Mouse (Mus musculus) neural tube, embryonic 11.5 days (tissue): Measurements from ENCODE around the gene Hal. TPM values are rescaled to one million over a fixed set of nuclear protein-coding genes. Genes with fewer than 3 reads are reported as not detected.
A peak's percentile ranks its signal among the peaks of the same experiment; 100 is the strongest.

Experiments used
- ATAC-seq: fragments of 200-750 bp; cut with Nextera tagmentation; 2 replicates; pipeline ENCODE4 v1.8.0; 2017; ENCODE audit warnings: moderate number of reproducible peaks, mild to moderate bottlenecking, moderate TSS enrichment, moderate library complexity; ENCODE audit not compliant: insufficient read depth, low FRiP score, low TSS enrichment
- DNase-seq: peaks from one replicate; pipeline ENCODE4 v3.0.0-alpha.2; 2015; ENCODE audit warnings: low spot score
- H3K27ac ChIP-seq: fragments of 300-500 bp; sonication (generic); 2 replicates; pipeline ENCODE4 v1.5.1; 2014; ENCODE audit warnings: low read depth, mild to moderate bottlenecking, low read length
- H3K27me3 ChIP-seq: fragments of 300-500 bp; sonication (generic); 2 replicates; pipeline ENCODE4 v1.6.1; 2014; ENCODE audit warnings: mild to moderate bottlenecking, low read length, mixed read lengths; ENCODE audit not compliant: control insufficient read depth, insufficient read depth
- H3K36me3 ChIP-seq: fragments of 300-500 bp; sonication (generic); 2 replicates; pipeline ENCODE4 v1.6.1; 2014; ENCODE audit warnings: mild to moderate bottlenecking, low read length, moderate library complexity, mixed read lengths; ENCODE audit not compliant: control insufficient read depth, insufficient read depth
- H3K4me1 ChIP-seq: fragments of 300-500 bp; sonication (generic); 2 replicates; pipeline ENCODE4 v1.6.1; 2014; ENCODE audit warnings: low read length, mixed read lengths; ENCODE audit not compliant: control insufficient read depth, insufficient read depth
- H3K4me2 ChIP-seq: fragments of 300-500 bp; sonication (generic); 2 replicates; pipeline ENCODE4 v1.6.1; 2014; ENCODE audit warnings: low read depth, mild to moderate bottlenecking, moderate library complexity
- H3K4me3 ChIP-seq: fragments of 300-500 bp; sonication (generic); 2 replicates; pipeline ENCODE4 v1.5.1; 2014; ENCODE audit warnings: low read depth, low read length
- H3K9ac ChIP-seq: fragments of 300-500 bp; sonication (generic); 2 replicates; pipeline ENCODE4 v1.6.1; 2014; ENCODE audit warnings: mild to moderate bottlenecking, low read length
- H3K9me3 ChIP-seq: fragments of 300-500 bp; sonication (generic); 2 replicates; pipeline ENCODE4 v1.6.1; 2016; ENCODE audit warnings: low read length; ENCODE audit not compliant: control insufficient read depth
- WGBS: fragments of 180-500 bp; shearing (Covaris S2); extraction: QIAGEN DNeasy Blood & Tissue Kit; methylation state at CpG from one replicate; pipeline ENCODE4 v1.1.7; 2014; 5-methylcytosine and 5-hydroxymethylcytosine counted together
- polyA plus RNA-seq: library from polyadenylated mRNA; unstranded; fragments of >200 nt; fragmentation: Nextera tagmentation; extraction: Ambion mirVana; gene quantifications from 2 replicates; pipeline ENCODE4 v1.2.1, GENCODE M21; 2014

Hal gene
- 0.12 TPM in 1 of 2 replicates, not detected in the other for polyA plus RNA-seq

DNA sequence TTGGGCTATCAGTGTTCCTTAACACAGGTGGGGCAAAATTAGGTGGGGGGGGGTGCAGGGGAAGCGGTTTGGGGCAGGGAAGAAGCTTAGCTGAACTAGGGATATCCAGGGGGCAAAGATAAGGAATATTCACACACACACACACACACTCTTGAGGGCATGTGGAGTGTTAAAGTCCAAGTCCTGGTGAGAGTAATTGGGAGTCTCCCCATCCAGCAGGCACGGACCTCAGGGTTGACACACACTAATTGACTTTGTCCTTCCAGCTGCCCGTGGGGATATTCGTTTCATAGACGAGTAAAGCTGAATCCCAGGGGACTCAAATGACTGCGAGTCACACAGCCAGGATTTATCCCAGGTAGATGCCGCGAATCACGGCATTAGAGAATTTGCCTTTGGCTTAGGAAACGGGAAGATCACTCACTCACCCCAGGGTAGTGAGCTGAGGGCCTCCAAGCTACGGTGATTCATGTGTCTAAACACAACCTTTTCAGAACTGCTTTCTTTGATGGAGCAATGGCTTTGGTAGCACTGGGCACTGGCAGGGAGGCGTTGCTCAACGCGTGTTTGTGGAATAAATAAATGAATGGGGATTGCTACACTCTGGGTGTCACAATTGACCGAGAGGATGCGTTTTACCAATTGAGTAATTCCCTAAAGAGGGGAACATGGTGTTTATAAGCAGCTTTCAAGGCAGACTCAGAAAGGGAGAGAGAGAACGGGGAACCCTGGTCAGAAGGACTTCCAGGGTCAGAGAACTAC is at the start of gene Hal:
Hal (plus strand) TSS at position 703 of the 762 bp plus-strand sequence.
- ATAC-seq = no peak
- Histone ChIP-seq H3K27ac (no peak within 1 kb of the TSS), H3K4me3 (no peak within 1 kb of the TSS), H3K4me2 (no peak within 1 kb of the TSS), H3K9me3 (no peaks in the 10 kb centered on the region), H3K27me3 (no peaks in the 10 kb centered on the region), H3K9ac (no peak within 1 kb of the TSS), H3K36me3 (no peaks in the 10 kb centered on the region), H3K4me1 (no peaks in the 10 kb centered on the region)
- DNase-seq = no peak
- 73% methylated on average over 17 of the region's 17 CpGs for WGBS

DNA sequence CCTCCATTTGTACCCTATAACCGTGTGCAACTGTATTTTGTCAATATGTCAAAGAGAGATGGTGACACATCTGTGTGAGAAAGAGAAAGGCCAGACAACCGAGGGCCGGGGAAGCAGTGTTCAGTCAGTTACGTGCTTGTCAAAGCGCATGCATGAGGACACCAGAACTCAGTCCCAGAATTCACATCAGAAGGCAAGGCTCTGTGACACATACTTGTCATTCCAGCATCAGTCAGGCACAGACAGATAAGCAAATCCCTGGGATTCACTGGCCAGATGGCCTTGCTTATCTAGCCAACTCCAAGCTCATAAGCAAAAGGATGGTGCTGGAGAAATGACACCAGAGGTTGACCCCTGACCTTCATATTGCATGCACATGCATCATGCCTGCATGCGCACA is 47.1 kb upstream of the Hal start:
- Histone ChIP-seq H3K27ac (no peak overlapping the region), H3K9me3 (no peaks in the 10 kb centered on the region), H3K4me1 (no peaks in the 10 kb centered on the region), H3K9ac (no peak overlapping the region), H3K27me3 (no peaks in the 10 kb centered on the region), H3K4me2 (no peak overlapping the region), H3K36me3 (no peaks in the 10 kb centered on the region), H3K4me3 (no peak overlapping the region)
- 92% methylated on average over 6 of the region's 6 CpGs for WGBS
- DNase-seq = no peak
- ATAC-seq = no peak

DNA sequence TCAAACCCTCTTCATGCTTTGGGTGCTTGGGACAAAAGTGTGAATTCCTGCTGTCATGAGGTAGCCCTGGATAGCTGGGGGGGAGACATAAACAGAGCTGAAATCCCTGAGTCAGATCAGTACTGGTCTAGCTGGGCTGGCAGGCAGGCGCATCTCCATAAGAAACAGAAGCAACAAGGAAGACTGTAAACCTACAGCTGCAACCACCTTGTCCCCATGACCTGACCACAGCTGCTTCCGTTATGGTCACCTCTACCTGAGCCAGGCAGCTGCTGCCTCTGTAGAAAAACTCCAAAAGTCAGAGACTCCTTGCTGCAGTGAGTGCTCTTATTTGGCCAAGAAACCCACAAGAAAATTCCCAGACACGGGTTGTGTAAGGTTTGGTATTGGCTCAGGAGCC is 46.4 kb upstream of the Hal start:
- DNase-seq (no peak), ATAC-seq (no peak)
- Histone ChIP-seq H3K27me3 (no peaks in the 10 kb centered on the region), H3K4me2 (no peak overlapping the region), H3K27ac (no peak overlapping the region), H3K9ac (no peak overlapping the region), H3K36me3 (no peaks in the 10 kb centered on the region), H3K9me3 (no peaks in the 10 kb centered on the region), H3K4me1 (no peaks in the 10 kb centered on the region), H3K4me3 (no peak overlapping the region)
- 83% methylated on average over 3 of the region's 3 CpGs for WGBS

DNA sequence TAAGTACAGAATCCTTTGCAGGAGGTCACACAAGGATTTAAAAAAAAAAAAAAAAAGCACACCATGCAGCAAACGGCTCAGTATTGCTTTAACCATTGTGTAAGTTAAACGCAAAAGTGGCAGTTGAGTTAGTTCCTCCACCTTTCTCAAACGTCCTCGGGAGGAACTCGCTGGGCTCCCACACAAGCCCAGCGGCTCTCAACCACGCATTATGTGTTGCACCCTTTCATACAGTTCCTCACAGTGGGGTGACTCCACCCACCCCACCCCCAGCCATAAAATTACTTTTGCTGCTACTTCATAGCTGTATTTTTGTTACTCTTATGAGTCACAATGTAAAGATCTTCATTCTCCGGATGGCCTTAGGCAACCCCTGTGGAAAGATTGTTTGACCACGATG is 44.2 kb upstream of the Hal start:
- Histone ChIP-seq H3K27ac (no peak overlapping the region), H3K9me3 (no peaks in the 10 kb centered on the region), H3K4me3 (no peak overlapping the region), H3K36me3 (no peaks in the 10 kb centered on the region), H3K9ac (no peak overlapping the region), H3K27me3 (no peaks in the 10 kb centered on the region), H3K4me1 (no peaks in the 10 kb centered on the region), H3K4me2 (no peak overlapping the region)
- ATAC-seq (no peak), DNase-seq (no peak)
- 79% methylated on average over 9 of the region's 9 CpGs for WGBS

DNA sequence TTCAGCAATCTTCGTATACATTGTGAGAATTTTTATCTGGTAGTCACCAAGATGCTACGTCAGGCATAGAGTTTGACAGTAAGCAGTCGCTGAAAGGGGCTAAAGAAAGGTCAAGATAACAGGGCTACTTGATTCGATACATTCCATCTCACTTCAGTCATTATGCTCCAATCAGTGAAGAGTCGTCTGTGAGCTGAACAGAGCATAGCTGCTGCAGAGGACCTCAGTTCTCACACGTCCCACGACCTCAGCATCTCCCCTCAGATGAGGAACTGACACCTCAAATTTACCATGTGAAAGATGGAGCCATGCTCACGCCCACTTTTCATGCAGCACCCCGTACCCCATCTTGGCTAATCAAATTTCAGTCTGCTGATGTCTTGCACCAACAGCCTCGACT is 41.2 kb upstream of the Hal start:
- ATAC-seq = no peak

DNA sequence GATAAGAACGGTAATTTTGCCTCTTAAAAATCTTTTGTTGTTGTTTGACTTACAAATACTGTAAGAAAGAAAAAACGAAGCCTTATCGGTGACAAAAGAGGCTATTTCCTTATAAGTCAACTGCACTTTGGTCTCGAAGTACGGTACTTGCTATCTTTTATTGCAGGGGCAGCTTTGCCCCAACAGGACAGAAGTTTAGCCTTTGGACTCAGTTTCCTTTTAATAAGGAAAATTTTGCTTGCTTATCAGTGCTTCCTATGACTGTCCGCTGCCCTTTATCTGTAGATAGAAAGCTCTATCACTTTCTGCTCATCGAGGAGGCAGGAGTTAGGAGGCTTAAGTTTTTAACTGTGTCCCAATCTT is 33.9 kb upstream of the Hal start:
- no peaks in the 10 kb centered on the region for H3K27me3 ChIP-seq
- H3K9me3 ChIP-seq = no peaks in the 10 kb centered on the region
- WGBS = 70% methylated on average over 7 of the region's 7 CpGs
- H3K4me3 ChIP-seq = peak overlapping the region; percentile 69; the same call in 1 of the 2 replicates
- peak overlapping the region; percentile 73 for H3K4me2 ChIP-seq
- no peak overlapping the region for H3K27ac ChIP-seq
- H3K4me1 ChIP-seq = 0 out of 2 replicates have a peak, but pooled peaks cover 2% of the 10 kb centered on the region
- H3K9ac ChIP-seq = no peak overlapping the region
- no peak for DNase-seq
- no peaks in the 10 kb centered on the region for H3K36me3 ChIP-seq
- no peak for ATAC-seq

More for the DNA sequence above, 41.2 kb upstream of the Hal start:
- no peak overlapping the region for H3K4me3 ChIP-seq
- 72% methylated on average over 10 of the region's 10 CpGs for WGBS
- no peaks in the 10 kb centered on the region for H3K27me3 ChIP-seq
- no peak overlapping the region for H3K4me2 ChIP-seq
- no peak overlapping the region for H3K27ac ChIP-seq
- H3K36me3 ChIP-seq = no peaks in the 10 kb centered on the region
- H3K9me3 ChIP-seq = no peaks in the 10 kb centered on the region
- H3K9ac ChIP-seq = no peak overlapping the region
- no peak for DNase-seq
- H3K4me1 ChIP-seq = no peaks in the 10 kb centered on the region

DNA sequence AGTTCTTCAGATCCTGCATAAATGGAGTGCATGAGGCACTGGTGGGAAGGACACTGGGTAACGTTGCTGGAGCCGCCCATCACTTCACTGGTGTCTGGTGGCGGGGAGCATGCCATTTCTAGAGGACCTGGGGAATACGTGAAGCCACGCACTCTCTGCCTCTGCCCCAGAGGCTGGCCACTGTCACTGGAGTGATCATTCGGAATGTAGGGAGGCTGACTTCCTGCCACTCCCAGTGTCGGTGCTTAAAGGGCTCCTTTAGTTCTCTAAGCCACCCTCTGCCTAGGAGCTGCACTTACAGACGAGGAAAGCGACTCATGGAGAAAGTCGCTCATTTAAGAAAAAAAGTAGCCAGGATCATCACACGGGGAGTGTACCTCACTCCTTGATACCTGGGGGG is 28.5 kb upstream of the Hal start:
- H3K4me2 ChIP-seq = no peak overlapping the region
- no peaks in the 10 kb centered on the region for H3K36me3 ChIP-seq
- no peak overlapping the region for H3K4me3 ChIP-seq
- no peak overlapping the region for H3K9ac ChIP-seq
- ATAC-seq (no peak), DNase-seq (no peak)
- H3K4me1 ChIP-seq = no peaks in the 10 kb centered on the region
- 86% methylated on average over 11 of the region's 11 CpGs for WGBS
- no peak overlapping the region for H3K27ac ChIP-seq
- H3K9me3 ChIP-seq = no peaks in the 10 kb centered on the region
- no peaks in the 10 kb centered on the region for H3K27me3 ChIP-seq

DNA sequence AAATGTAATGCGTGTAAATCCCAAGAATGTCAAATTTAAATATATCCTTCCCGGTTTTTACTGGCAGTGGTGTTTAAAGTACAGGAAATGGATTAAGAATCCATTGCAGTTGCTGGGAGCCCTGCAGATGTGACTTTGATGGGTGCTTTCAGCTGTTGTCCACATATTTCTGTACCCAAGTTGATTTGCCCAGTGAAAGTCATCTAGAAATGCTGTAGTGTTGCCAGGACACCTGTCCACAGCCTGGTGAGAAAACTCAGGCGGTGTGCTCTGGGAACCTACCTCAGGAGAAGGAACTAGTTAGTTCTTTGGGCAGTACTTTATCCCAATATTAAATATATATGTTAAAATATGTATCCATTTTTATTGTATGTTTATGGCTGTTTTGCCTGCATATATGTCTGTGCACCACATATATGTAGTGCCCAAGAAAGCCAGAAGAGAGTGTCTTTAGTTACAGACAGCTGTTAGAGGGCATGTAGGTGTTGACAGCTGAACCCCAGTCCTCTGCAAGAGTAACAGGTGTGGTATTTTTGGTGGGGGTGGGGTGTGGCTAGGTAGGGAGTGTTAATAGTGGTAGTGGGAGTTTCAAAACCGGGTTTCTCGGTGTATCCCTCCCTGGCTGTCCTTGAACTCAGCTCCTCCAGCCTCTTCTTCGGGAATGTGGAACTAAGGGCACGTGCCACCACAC is 25.7 kb upstream of the Hal start:
- Histone ChIP-seq H3K4me3 (no peak overlapping the region), H3K27me3 (no peaks in the 10 kb centered on the region), H3K4me1 (no peaks in the 10 kb centered on the region), H3K27ac (no peak overlapping the region), H3K9ac (no peak overlapping the region), H3K36me3 (peaks cover 5% of the 10 kb centered on the region), H3K4me2 (no peak overlapping the region), H3K9me3 (no peaks in the 10 kb centered on the region)
- 88% methylated on average over 7 of the region's 7 CpGs for WGBS
- DNase-seq (no peak), ATAC-seq (no peak)

DNA sequence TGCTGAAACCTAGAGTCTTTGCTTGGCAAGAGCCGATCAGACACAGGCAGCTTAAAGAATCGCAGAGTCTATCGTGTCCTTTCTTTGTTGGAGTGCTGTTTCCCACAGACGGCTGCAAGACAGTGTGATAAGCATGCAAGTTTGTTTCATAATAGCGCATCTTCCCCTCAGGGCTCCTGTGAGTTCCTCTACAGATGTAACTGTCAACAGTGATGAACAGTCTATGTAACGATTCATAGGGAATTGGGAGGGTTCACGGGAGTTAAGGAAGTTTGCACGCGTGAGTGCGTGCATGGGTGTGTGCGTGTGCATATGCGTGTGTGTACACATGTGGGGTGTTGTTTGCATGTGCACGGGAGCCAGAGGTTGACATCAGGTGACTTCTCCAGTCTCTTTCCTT is 25.0 kb upstream of the Hal start:
- DNase-seq = no peak
- Histone ChIP-seq H3K27me3 (no peaks in the 10 kb centered on the region), H3K9ac (no peak overlapping the region), H3K9me3 (no peaks in the 10 kb centered on the region), H3K27ac (no peak overlapping the region), H3K4me1 (no peaks in the 10 kb centered on the region), H3K36me3 (peaks cover 5% of the 10 kb centered on the region), H3K4me2 (no peak overlapping the region), H3K4me3 (no peak overlapping the region)
- 94% methylated on average over 13 of the region's 13 CpGs for WGBS
- ATAC-seq = no peak
